Comparison of ENCODE assay signal across 20 mouse cellular contexts in genomic region chr3:87206336-87207075, GRCm38 (mm10). TPM values are rescaled to one million over a fixed set of nuclear protein-coding genes. Genes with fewer than 3 reads are reported as not detected.
DNase-seq lines count a peak whose midpoint lies in the region; ATAC-seq and TF ChIP-seq lines count a peak whose summit lies in the region.
"Had no signal": no experiment of that assay in that cellular context is flagged by ENCODE, and none has a peak within 500 bp of the region (broad histone marks: within the 10 kb centered on the region; RNA-seq: fewer than 3 reads in every experiment).

No protein-coding gene starts in this region.

- peak; percentile 36 for DNase-seq in gastrocnemius, adult 2 months
- DNase-seq in gastrocnemius, postnatal 36 days: no peak
- peak; percentile 3 for DNase-seq in liver, postnatal 0 days
- DNase-seq in liver, embryonic 11.5 days (ENCODE audit: low spot score): no peak
- peak; percentile 46 for DNase-seq in fibroblast of lung, adult 2 months (ENCODE audit: low read depth)
- DNase-seq in left cerebral cortex, adult 8-10 months (ENCODE audit: low spot score in 2 of 2): no peak
- DNase-seq in midbrain, embryonic 14.5 days: no peak
- DNase-seq: adrenal gland, adult 2 months; adrenal gland, postnatal 25 days; cerebellum, adult 2 months; cerebellum, postnatal 10 days; heart, adult 2 months had no signal

- 82% methylated on average over 5 of the region's 5 CpGs for WGBS in liver, postnatal 0 days (ENCODE audit: insufficient replicate concordance)
- 86% methylated on average over 5 of the region's 5 CpGs for WGBS in liver, embryonic 11.5 days
- WGBS in limb, embryonic 15.5 days: 43% methylated on average over 5 of the region's 5 CpGs
- WGBS in midbrain, embryonic 14.5 days: 90% methylated on average over 5 of the region's 5 CpGs

- TF ChIP-seq CTCF in gastrocnemius, adult 2 months (IDR thresholded peaks at IDR 0.05): no peak
- TF ChIP-seq CTCF in liver, postnatal 0 days (IDR thresholded peaks at IDR 0.05; ENCODE audit: low read depth): no peak

- no peak for TF ChIP-seq EP300 in liver, postnatal 0 days (IDR thresholded peaks at IDR 0.05; ENCODE audit: low read depth)

- H3K27ac ChIP-seq in gastrocnemius, adult 2 months: no peak overlapping the region
- no peak overlapping the region for H3K27ac ChIP-seq in liver, postnatal 0 days (ENCODE audit: low read depth)
- no peak overlapping the region for H3K27ac ChIP-seq in liver, embryonic 11.5 days (ENCODE audit: low read depth, low read length)
- peak overlapping the region; percentile 73 for H3K27ac ChIP-seq in limb, embryonic 15.5 days
- no peak overlapping the region for H3K27ac ChIP-seq in midbrain, embryonic 14.5 days (replicated peaks; ENCODE audit: low read depth, low read length)
- H3K27ac ChIP-seq: embryonic facial prominence, embryonic 12.5 days; forebrain, embryonic 15.5 days; heart, adult 2 months; hindbrain, embryonic 10.5 days; hindbrain, embryonic 15.5 days had no signal

- H3K27me3 ChIP-seq in liver, postnatal 0 days (ENCODE audit: insufficient read depth, low read length): no peaks in the 10 kb centered on the region
- H3K27me3 ChIP-seq in liver, embryonic 11.5 days (replicated peaks; ENCODE audit: control insufficient read depth, insufficient read depth, low read length): no peaks in the 10 kb centered on the region
- H3K27me3 ChIP-seq in limb, embryonic 15.5 days: no peaks in the 10 kb centered on the region
- no peaks in the 10 kb centered on the region for H3K27me3 ChIP-seq in midbrain, embryonic 14.5 days (ENCODE audit: control insufficient read depth, insufficient read depth, low read length)
- H3K27me3 ChIP-seq: embryonic facial prominence, embryonic 12.5 days; forebrain, embryonic 15.5 days; heart, embryonic 12.5 days; hindbrain, embryonic 15.5 days had no signal

- no peak overlapping the region for H3K4me2 ChIP-seq in liver, postnatal 0 days (ENCODE audit: low read depth, low read length)
- H3K4me2 ChIP-seq in liver, embryonic 11.5 days: no peak overlapping the region
- no peak overlapping the region for H3K4me2 ChIP-seq in limb, embryonic 15.5 days
- H3K4me2 ChIP-seq in midbrain, embryonic 14.5 days (ENCODE audit: low read length): no peak overlapping the region
- H3K4me2 ChIP-seq: embryonic facial prominence, embryonic 12.5 days; forebrain, embryonic 15.5 days; heart, embryonic 12.5 days; hindbrain, embryonic 15.5 days had no signal

- no peak for ATAC-seq in liver, postnatal 0 days
- ATAC-seq in liver, embryonic 11.5 days (replicated peaks; ENCODE audit: low FRiP score): no peak
- peak; percentile 72 for ATAC-seq in limb, embryonic 15.5 days (ENCODE audit: insufficient number of reproducible peaks, low FRiP score, low TSS enrichment, low read depth)
- ATAC-seq in midbrain, embryonic 14.5 days (ENCODE audit: low FRiP score, low TSS enrichment): no peak
- ATAC-seq: forebrain, embryonic 15.5 days; intestine, embryonic 16.5 days had no signal

- H3K36me3 ChIP-seq in liver, postnatal 0 days (replicated peaks; ENCODE audit: insufficient read depth, low read length): no peaks in the 10 kb centered on the region
- no peaks in the 10 kb centered on the region for H3K36me3 ChIP-seq in liver, embryonic 11.5 days (ENCODE audit: control insufficient read depth, insufficient read depth, low read length)
- H3K36me3 ChIP-seq in limb, embryonic 15.5 days: no peaks in the 10 kb centered on the region
- no peaks in the 10 kb centered on the region for H3K36me3 ChIP-seq in midbrain, embryonic 14.5 days (ENCODE audit: control insufficient read depth, insufficient read depth, low read length)
- H3K36me3 ChIP-seq: embryonic facial prominence, embryonic 12.5 days; forebrain, embryonic 15.5 days; heart, embryonic 12.5 days; hindbrain, embryonic 10.5 days; hindbrain, embryonic 15.5 days had no signal

- no peak overlapping the region for H3K9ac ChIP-seq in liver, postnatal 0 days (replicated peaks)
- no peak overlapping the region for H3K9ac ChIP-seq in liver, embryonic 11.5 days (ENCODE audit: low read depth, low read length)
- H3K9ac ChIP-seq in limb, embryonic 15.5 days: no peak overlapping the region
- no peak overlapping the region for H3K9ac ChIP-seq in midbrain, embryonic 14.5 days (replicated peaks; ENCODE audit: low read length)
- H3K9ac ChIP-seq: embryonic facial prominence, embryonic 12.5 days; forebrain, embryonic 15.5 days; heart, embryonic 12.5 days; hindbrain, embryonic 15.5 days had no signal

- H3K9me3 ChIP-seq in liver, postnatal 0 days (ENCODE audit: low read length): no peaks in the 10 kb centered on the region
- no peaks in the 10 kb centered on the region for H3K9me3 ChIP-seq in liver, embryonic 11.5 days (ENCODE audit: control insufficient read depth, low read length)
- no peaks in the 10 kb centered on the region for H3K9me3 ChIP-seq in limb, embryonic 15.5 days
- no peaks in the 10 kb centered on the region for H3K9me3 ChIP-seq in midbrain, embryonic 14.5 days (ENCODE audit: control insufficient read depth, low read length)
- H3K9me3 ChIP-seq: embryonic facial prominence, embryonic 12.5 days; forebrain, embryonic 15.5 days; heart, embryonic 12.5 days; hindbrain, embryonic 10.5 days; hindbrain, embryonic 15.5 days had no signal

- intact Hi-C loops in gastrocnemius, adult 2 months (cut with DNase I): no loop called here
- intact Hi-C loops in gastrocnemius, postnatal 36 days (cut with DNase I): no loop called here

- no peaks in the 10 kb centered on the region for H3K4me1 ChIP-seq in liver, postnatal 0 days (ENCODE audit: insufficient read depth)
- no peaks in the 10 kb centered on the region for H3K4me1 ChIP-seq in liver, embryonic 11.5 days (replicated peaks; ENCODE audit: control insufficient read depth, insufficient read depth, low read length)
- H3K4me1 ChIP-seq in limb, embryonic 15.5 days: peaks cover 16% of the 10 kb centered on the region
- H3K4me1 ChIP-seq in midbrain, embryonic 14.5 days (ENCODE audit: control insufficient read depth, insufficient read depth, low read length): no peaks in the 10 kb centered on the region
- H3K4me1 ChIP-seq: embryonic facial prominence, embryonic 12.5 days; forebrain, embryonic 15.5 days; heart, embryonic 12.5 days; hindbrain, embryonic 10.5 days; hindbrain, embryonic 15.5 days had no signal

- H3K4me3 ChIP-seq in gastrocnemius, adult 2 months: no peak overlapping the region
- H3K4me3 ChIP-seq in liver, postnatal 0 days (ENCODE audit: low read depth, low read length): no peak overlapping the region
- no peak overlapping the region for H3K4me3 ChIP-seq in liver, embryonic 11.5 days (ENCODE audit: low read depth, low read length)
- no peak overlapping the region for H3K4me3 ChIP-seq in limb, embryonic 15.5 days
- no peak overlapping the region for H3K4me3 ChIP-seq in midbrain, embryonic 14.5 days (replicated peaks; ENCODE audit: low read depth, low read length)
- H3K4me3 ChIP-seq: embryonic facial prominence, embryonic 12.5 days; forebrain, embryonic 15.5 days; heart, adult 2 months; heart, embryonic 12.5 days; hindbrain, embryonic 10.5 days; hindbrain, embryonic 15.5 days had no signal

RNA-seq across cellular contexts. Expression of gene Kirrel, which starts 32.0 kb away (rescaled TPM):
- total RNA-seq in gastrocnemius, adult 2 months (2021): 1 to 10 TPM; 4.1 to 5.7 TPM
- total RNA-seq in gastrocnemius, postnatal 36 days (2021): 1 to 10 TPM; 4.3 to 4.4 TPM
- 0.67 and 0.73 TPM in 2 replicates for polyA plus RNA-seq in liver, postnatal 0 days (2015; fragmentation: Nextera tagmentation; extraction: Ambion mirVana)
- 3.6 and 4.1 TPM in 2 replicates for polyA plus RNA-seq in liver, embryonic 11.5 days (2014; fragmentation: Nextera tagmentation; extraction: Ambion mirVana)
- 17.9 and 19.5 TPM in 2 replicates for polyA plus RNA-seq in limb, embryonic 15.5 days (2015; fragmentation: Nextera tagmentation; extraction: Ambion mirVana)
- 1 to 10 TPM; 4.0 to 5.2 (median 4.7) TPM for total RNA-seq in left cerebral cortex, adult 8-10 months (2022)
- 5.4 and 5.8 TPM in 2 replicates for polyA plus RNA-seq in midbrain, embryonic 14.5 days (2014; fragmentation: Nextera tagmentation; extraction: Ambion mirVana)

RNA-seq across cellular contexts. Expression of gene Fcrls, which starts 57.0 kb away (rescaled TPM):
- total RNA-seq in gastrocnemius, adult 2 months (2021): 1 to 10 TPM; 1.6 to 3.4 TPM
- 1 to 10 TPM; 1.4 to 2.7 TPM for total RNA-seq in gastrocnemius, postnatal 36 days (2021)
- 0.16 and 0.17 TPM in 2 replicates for polyA plus RNA-seq in liver, postnatal 0 days (2015; fragmentation: Nextera tagmentation; extraction: Ambion mirVana)
- 4.5 and 5.1 TPM in 2 replicates for polyA plus RNA-seq in liver, embryonic 11.5 days (2014; fragmentation: Nextera tagmentation; extraction: Ambion mirVana)
- polyA plus RNA-seq in limb, embryonic 15.5 days (2015; fragmentation: Nextera tagmentation; extraction: Ambion mirVana): 16.8 and 17.9 TPM in 2 replicates
- 10 to 100 TPM; 22.0 to 79.0 (median 36.7) TPM for total RNA-seq in left cerebral cortex, adult 8-10 months (2022)
- polyA plus RNA-seq in midbrain, embryonic 14.5 days (2014; fragmentation: Nextera tagmentation; extraction: Ambion mirVana): 5.4 and 11.1 TPM in 2 replicates
- total RNA-seq: ES-E14 had no signal

Comparison
In these comparisons a context has a peak if more than half of its experiments do, and no peak if none do; other contexts are left out.
1. DNase-seq: peak in gastrocnemius, adult 2 months (single experiment), liver, postnatal 0 days (single experiment) and fibroblast of lung, adult 2 months (single experiment); none in gastrocnemius, postnatal 36 days (0 of 2), liver, embryonic 11.5 days (single experiment), left cerebral cortex, adult 8-10 months (0 of 2) and midbrain, embryonic 14.5 days (single experiment).